Mouse (Mus musculus): ENCODE measurements at regions not wholly inside any gene's neighbourhood (a gene's known extent, or its start where the extent isn't known, plus 50 kb on each side); places are given as distances from the start of the nearest gene placed in this dataset.

GRCm38 (mm10) chr3:115495692-115496091 lies 219.2 kb downstream of the S1pr1 start:
- in situ Hi-C loops (cut with MboI, MseI), result no loop called here

- in situ Hi-C loops (cut with MboI, MseI), result no loop called here
Observed at GRCm38 (mm10) chr3:115468980-115469379, 245.9 kb downstream of the S1pr1 start.

GRCm38 (mm10) chr3:115467850-115468249 lies 247.0 kb downstream of the S1pr1 start:
- in situ Hi-C loops (cut with MboI, MseI), result no loop called here

DNA sequence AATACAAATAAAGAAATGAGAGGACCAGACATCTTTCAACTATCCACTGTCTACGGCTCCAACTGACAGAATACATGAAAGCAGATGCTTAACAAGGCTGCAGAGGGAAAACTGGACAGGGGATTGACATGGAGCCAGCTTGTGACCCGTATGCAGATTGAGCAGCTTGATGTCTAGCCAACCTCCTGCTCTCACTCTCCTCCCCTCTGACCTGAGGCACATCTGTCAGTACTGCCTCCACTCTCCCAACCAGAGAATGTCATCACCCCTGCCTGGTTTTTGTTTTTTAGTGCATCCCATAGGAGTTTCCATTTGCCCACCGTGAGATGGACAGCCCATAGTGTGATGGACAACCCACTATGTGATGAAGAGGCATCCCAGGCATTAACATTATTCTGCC lies 252.2 kb downstream of the S1pr1 start:
- in situ Hi-C loops (cut with MboI, MseI), result no loop called here
